Mouse (Mus musculus): ENCODE measurements around the gene Cd177.

DNA sequence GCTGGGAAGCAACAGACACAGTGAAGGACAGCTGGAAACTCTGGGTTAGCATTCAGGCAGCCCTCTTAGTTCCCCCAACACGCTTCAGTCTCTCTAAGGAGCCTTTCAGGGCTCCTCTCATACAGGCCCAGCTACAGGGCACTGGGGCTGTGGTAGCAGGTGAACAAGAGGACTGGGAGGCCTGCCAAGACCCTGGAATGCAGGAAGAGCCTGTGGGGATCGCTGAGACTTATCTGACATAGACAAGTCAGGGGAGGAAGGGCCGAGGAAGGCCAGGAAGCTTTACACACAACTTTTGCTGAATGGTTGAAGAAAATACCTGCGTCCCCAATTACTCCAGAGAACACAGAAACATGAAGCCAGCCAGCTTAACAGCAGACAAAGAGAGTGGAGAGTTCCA lies 9.4 kb downstream of the Cd177 start:
- no peak for TF ChIP-seq CTCF (IDR thresholded peaks at IDR 0.05; ENCODE audit: low read depth)
- no peak for TF ChIP-seq EP300 (IDR thresholded peaks at IDR 0.05; ENCODE audit: low read depth)

Measured in liver, embryonic 14.5 days (tissue).